Mouse (Mus musculus): Measurements from ENCODE around the gene Vasn.
"Not testable (repeated sequence)": the region's sequence is repeated elsewhere in the genome, so short reads cannot be mapped to it uniquely, and the experiment has no call there.

The Vasn gene

DNA sequence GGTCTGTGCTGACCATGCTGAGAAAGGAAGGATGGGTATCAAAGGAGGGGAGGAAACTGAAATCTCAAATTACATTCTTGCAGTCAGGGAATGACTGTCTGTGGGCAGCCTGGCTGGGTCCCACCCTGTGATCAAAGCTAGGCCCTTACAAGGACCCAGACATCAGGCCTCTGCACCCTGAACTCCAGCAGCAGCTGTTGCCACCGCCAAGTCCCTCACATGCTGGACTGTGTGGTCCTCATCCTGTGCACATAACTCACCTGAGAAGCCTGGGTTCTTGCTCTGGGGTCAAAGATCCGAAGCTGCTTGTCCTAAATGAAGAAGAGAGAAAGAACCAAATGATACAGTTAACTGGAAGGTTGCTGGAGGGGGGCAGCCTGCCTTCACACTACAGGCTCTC, 21.9 kb downstream of the Vasn start:
- CTCF ChIA-PET = no interaction called here

DNA sequence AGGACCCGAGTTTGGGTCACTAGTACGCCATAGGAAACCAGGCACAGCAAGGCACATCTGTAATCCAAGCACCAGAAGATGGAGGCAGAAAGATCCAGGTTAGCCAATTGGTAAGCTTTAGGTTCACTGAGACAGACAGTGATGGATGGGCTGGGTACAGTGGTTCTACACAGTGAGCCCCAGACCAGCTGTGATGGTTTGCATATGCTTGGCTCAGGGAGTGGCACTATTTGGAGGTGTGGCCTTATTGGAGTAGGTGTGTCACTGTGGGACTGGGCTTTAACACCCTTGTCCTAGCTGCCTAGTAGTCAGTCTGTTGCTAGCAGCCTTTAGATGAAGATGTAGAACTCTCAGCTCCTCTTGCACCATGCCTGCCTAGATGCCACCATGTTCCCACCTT, 24.1 kb downstream of the Vasn start:
- CTCF ChIA-PET = no interaction called here

DNA sequence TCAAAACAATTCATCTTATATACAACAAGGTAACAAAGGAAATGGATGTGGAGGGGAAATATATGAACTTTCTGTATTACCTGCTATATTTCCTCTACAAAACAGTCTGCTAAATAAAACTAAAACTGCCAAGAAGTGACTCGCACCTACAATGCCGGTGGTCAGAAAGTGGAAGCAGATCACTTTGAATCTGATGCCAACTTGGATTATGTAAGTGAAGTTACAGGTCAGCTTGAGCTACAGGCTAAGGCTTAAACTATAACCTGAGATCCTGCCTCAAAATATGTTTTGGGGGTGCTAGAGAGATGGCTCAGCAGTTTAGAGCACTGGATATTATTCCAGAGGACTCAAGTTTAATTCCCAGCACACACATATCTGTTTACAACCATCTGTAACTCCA, 26.0 kb downstream of the Vasn start:
- CTCF ChIA-PET = interaction anchor here (1.3 kb wide), 1 partner anchor 11 kb away, joined by 3 read pairs; no protein-coding TSS in a partner anchor

DNA sequence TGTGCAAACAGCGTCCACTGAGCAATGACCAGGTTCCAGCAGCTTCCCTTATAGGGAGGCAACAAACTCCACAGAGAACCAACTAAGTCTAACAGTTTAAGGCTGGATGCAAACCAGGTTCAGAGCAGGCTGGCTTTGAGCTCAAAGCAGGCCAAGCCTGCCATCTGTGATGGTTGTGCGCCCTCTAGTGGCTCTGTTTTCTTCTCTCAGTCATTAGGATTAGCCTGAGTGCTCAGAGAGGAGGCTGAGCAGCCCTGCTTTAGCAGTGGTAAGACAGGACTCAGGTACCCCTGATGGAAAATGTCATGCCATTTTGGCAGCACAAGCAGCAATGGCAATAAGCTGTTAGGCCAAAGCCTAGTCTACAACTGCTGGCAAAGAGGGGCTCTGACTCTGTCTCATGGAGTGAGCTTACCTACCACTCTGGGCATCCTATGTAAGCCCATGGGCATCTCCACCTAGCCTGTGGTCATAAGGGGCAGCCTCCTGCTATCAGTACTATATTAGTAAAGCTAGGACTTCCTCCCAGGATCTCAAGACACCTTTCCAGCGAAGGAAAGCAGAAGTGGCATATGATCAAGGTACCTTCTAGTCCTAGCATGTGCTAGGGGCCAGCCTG, 27.6 kb downstream of the Vasn start:
- CTCF ChIA-PET = interaction anchor here (0.7 to 1.3 kb wide), 4 partner anchors 12 to 60 kb away, joined by 3 read pairs; no protein-coding TSS in a partner anchor

DNA sequence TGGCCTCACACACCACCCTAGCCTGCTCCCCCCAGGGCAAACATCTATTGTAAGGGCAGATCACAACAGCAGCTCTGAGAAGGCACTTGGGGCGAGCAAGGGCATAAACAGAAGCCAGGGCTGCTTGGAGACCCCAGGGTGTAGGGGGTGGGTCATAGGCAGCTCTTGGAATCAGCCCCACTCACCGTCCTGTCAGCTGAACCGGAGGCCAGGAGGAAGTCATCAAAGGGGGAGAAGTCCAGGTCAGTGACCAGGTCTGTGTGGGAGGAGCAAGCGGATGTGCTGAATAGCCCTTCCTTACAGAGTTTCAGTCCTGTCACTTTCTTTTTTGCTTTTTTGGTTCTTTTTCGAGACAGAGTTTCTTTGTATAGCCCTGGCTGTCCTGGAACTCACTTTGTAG, 30.6 kb downstream of the Vasn start:
- CTCF ChIA-PET = no interaction called here

DNA sequence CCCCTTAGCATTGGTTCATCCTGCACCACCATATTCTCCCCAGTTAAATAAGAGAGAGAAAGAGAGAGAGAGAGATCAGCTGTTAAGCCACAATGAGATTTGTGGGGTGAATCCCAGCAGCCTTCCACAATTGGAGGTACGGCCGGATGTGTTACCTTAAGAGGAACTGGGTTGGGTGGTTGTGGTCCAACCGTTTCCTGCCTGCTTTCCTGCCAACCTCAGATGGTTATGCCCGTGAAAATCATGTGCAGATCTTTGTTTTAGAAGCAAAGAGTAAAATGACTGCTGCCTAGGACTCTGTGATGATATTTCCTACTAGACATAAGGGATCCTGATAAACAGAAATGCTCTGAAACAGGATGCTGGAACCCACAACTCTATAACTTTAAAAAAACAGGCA, 34.4 kb downstream of the Vasn start:
- CTCF ChIA-PET = no interaction called here

DNA sequence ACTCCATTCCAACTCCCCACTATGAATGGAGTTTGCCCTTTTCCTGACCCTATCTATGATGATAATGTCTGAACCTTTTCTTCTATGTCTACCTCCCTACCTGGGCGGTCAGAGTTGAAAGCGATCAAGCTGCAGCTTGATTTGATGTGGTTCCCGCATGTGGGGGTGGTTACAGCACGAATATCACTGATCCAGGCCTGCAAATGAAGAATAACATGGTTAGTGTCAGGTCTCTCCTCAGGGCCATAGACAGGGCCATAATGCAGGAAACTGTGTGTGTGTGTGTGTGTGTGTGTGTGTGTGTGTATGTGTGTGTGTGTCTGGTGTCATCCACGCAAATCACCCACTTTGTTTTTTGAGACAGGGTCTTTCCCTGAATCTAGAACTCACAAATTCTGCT, 37.1 kb downstream of the Vasn start:
- CTCF ChIA-PET = interaction anchor here (0.8 kb wide), 1 partner anchor 16 kb away, joined by 8 read pairs; no protein-coding TSS in a partner anchor

DNA sequence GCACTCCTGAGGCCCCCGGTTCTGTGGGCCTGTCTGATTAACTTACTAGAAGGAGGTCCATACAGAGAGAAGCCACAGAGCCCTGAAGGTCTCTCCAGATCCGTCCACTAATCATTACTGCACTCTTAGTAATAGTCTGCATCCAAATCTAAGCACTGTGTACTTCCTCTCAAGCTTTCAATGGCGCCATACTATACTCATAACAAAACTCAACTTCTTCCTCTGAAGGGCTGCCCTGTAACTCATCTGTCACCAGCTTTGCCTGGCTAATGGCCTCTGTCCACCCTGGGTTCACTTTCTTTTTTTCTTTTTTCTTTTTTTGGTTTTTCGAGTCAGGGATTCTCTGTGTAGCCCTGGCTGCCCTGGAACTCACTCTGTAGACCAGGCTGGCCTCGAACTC, 38.3 kb downstream of the Vasn start:
- CTCF ChIA-PET = no interaction called here

DNA sequence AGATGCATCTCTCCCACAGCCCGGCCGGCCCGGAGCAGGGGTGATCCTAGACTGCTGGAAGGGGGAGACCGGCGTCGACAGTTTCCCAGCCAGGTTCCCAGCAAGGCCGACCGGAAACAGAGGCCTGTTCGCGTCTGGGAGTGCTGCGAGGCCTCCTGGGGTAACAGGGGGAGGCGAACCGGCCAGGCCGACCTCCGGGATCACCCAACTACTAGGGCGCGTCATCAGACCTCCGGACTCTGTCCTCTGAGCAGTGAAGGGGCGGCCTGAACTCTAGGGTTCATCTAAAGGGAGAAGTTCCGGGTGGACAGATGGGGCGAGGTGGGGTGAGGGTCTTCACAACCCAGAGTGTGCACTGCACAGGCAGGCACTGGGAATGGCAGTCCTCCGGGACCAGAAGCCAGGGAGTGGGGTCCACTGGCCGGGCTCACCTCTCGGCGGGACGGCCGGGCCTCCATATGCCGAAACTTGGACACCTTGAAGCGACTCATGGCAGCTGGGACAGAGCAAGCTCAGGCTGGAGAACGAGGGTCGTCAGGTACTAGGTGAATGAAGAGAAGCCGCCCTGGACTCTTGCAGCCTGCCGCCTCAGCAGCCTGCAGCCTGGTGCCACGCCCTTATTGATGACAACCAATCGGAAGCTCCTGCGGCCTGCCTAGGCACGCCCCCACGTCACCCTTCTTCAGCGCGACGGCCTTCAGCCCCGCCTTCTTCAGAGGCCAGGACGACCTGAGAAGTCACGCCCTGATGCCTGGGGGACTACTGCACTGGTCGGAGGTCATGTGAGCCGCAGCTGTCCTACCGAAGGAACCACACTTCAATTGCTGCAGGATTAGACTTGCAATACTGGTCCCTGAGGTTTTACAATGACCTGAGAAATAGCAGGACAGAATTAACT, 39.6 kb downstream of the Vasn start, which contains the start of gene Coro7:
Coro7 (minus strand) TSS at position 657 of the 898 bp plus-strand sequence.
- CTCF ChIA-PET = no interaction called here

DNA sequence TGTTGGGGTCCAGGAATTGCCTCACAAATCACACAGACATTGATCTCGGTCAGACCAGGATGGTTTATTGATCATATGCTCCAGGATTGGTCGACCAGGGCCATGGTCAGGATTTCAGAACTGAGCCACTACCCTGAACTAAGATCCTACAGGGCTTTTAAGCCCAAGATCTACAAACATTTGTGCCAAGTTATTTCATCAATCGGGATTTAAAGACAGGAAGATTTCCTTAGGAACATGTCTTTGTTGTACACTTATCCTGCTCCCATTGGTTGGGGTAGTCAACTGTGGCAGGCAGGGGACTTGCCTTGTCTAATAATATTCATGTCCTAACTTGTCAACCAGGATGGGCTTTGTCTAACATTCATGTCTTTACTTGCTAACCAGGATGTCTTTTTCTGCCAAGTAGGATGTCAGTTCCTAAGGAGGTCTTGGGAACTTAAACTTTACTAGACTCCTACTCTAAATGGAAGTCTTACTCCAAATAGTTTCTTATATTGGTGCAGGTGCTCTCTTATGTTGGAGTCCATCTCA, 41.2 kb downstream of the Vasn start:
- CTCF ChIA-PET = interaction anchor here (0.5 to 0.8 kb wide), 2 partner anchors 32 to 531 kb away, joined by 4 read pairs; no protein-coding TSS in a partner anchor

DNA sequence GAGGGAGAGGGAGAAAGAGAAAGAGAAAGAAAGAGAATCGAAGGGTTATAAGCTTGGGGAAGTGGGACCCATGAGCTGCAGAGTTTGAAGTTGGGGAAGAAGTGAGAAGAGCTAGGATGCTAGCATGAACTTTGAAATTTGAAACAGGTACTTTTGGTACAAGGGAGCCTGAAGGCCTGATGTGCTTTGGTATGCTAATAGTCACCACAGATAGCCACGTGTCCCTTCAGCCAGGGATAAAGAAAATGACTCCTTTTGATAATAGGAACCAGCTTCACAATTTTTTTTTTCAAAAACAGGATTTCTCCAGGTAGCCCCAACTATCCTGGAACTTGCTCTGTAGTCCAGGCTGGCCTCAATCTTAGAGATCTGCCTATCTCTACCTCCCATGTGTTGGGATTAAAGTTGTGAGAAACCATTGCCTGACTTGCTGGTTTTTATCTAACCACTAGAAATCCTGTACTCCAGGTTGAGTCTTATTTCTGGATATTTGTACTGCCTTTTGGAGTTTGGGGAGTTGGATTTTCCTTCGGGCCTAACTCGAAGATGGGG, 43.0 kb downstream of the Vasn start:
- CTCF ChIA-PET = interaction anchor here (0.6 kb wide), 1 partner anchor 15 kb away, joined by 3 read pairs; no protein-coding TSS in a partner anchor

DNA sequence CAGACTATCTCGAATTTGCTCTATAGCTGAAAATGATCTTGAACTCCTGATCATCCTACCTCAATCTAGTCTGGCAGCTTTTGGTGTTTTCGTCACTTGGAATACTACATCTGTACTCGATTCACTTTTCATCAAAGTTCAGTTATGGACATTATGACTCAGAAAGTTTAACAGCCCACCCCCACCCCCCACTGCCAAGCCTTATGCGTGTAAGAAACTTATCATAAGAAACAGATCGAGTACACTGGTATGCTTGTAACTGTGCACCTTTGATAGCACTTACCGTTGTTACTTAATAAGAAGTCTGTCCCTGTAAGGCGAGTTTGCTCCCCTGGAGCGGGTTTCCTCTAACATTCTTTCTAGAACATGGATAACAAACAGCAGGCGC, 43.4 kb downstream of the Vasn start:
- CTCF ChIA-PET = no interaction called here

DNA sequence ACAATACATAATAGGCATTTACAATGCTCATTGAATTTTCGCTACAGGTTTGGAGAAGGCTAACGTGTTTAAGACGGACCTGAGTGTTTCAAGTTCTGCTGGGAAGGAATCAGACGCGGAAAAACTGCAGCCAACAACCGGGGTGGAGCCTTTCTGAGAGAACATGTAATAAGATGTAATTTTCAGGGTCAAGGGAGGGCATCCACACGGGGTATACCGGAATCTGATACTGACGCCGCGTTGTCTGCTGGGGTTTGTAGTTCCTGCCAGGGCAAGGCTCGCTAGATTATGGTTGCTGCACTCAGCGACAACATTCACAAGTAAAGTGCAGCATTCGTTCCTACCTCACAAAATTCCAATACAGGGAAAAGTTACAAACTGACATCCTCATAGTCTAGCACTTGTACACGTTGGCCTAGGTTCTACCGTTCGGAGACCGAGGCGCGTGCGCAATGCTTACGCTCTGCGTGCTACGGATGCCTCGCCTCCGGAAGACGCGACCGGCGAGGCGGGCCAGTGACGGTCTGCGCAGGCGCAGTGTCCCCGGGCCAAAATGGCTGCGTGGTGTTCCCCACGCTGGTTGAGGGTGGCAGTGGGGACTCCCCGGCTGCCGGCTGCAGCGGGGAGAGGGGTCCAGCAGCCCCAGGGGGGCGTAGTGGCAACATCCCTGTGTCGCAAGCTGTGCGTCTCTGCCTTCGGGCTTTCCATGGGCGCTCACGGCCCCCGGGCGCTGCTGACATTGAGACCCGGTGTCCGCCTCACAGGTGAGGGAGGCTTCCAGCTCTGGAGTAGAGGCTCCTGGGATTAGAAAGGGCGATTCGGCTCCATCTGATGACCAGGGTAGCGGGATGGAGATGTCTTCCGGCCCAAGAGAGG, 44.1 kb downstream of the Vasn start:
- CTCF ChIA-PET = no interaction called here

DNA sequence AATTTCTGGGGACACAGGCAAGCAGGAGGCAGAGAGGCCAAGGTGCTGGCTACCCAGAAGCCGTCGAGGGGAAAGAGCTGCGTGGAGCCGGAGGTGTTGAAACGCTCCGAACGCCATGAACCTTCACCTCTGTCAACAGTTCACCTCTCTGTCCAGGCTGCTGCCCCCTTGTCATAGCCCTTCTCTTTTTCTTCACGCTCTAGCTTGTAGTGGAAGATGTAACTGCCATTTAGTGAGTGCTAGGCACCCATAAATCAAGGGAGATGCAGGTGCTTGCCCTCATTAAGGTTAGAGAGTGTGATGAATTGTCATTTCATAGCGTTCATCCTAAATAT, 44.7 kb downstream of the Vasn start:
- CTCF ChIA-PET = no interaction called here

DNA sequence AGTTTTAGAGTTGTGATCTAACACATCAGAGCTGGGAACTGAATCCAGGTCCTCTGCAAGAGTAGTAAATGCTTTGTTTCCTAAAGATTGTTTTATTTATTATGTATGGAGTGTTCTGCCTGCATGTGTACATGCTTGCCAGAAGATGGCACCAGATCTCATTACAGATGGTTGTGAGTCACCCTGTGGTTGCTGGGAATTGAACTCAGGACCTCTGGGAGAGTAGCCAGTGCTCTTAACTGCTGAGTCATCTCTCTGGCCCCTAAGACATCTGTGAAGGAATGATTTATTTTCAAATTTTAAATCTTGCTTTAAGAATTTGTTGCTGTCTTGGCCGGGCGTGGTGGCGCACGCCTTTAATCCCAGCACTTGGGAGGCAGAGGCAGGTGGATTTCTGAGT, 49.6 kb downstream of the Vasn start:
- CTCF ChIA-PET = not testable (repeated sequence)

Data from spleen, embryonic (tissue).